Mouse (Mus musculus) kidney, adult 2 months (tissue): ENCODE results near the gene Ctnna3.

Experiments
- CTCF ChIP-seq: fragments of 200-500 bp; conservative IDR thresholded peaks from 2 replicates; pipeline ENCODE4 v1.5.1; 2011; ENCODE audit warnings: low read depth, mild to moderate bottlenecking, control low read depth, low read length, moderate library complexity, mixed read lengths; ENCODE audit not compliant: insufficient read depth, insufficient read length
- POLR2A ChIP-seq: fragments of 200-500 bp; IDR thresholded peaks from one replicate; pipeline ENCODE4 v1.6.1; 2011; ENCODE audit warnings: low read depth, low read length, control low read depth

DNA sequence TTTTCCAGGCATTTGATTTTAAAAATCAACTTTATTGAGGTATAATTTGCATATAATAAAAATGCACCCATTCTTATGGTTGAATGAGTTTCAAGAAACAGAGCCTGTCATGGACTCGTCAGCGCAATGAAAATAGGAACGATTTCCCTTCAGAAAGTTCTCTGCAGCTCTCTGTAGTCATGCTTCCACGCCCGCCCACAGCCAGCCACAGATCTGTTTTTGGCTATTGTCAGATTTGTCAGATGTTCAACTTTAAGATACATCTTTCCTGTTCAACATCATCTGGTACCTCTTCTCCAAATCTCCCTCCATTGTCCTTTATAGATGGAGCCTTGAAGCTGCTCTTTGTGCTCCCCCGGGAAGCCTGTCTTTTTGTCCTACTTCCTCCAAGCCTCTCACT, 280.3 kb downstream of the Ctnna3 start:
- TF ChIP-seq CTCF: no peak
- no peak for TF ChIP-seq POLR2A
